Mouse (Mus musculus) heart, embryonic 10.5 days (tissue): ENCODE results near the gene C1qtnf2. TPM values are rescaled to one million over a fixed set of nuclear protein-coding genes. Genes with fewer than 3 reads are reported as not detected.
A peak's percentile ranks its signal among the peaks of the same experiment; 100 is the strongest.

Source experiments
- DNase-seq: peaks from one replicate; pipeline ENCODE4 v3.0.0-alpha.2; 2017; ENCODE audit warnings: low spot score
- H3K27ac ChIP-seq: fragments of 300-500 bp; sonication (generic); 2 replicates; pipeline ENCODE4 v1.5.1; 2016; ENCODE audit warnings: mild to moderate bottlenecking
- H3K27me3 ChIP-seq: fragments of 300-500 bp; sonication (generic); 2 replicates; pipeline ENCODE4 v1.6.1; 2016; ENCODE audit warnings: mild to moderate bottlenecking; ENCODE audit not compliant: poor library complexity, insufficient read depth, severe bottlenecking
- H3K36me3 ChIP-seq: fragments of 300-500 bp; sonication (generic); 2 replicates; pipeline ENCODE4 v1.6.1; 2016; ENCODE audit warnings: mild to moderate bottlenecking, moderate library complexity
- H3K4me1 ChIP-seq: fragments of 300-500 bp; sonication (generic); 2 replicates; pipeline ENCODE4 v1.6.1; 2016; ENCODE audit warnings: mild to moderate bottlenecking
- H3K4me3 ChIP-seq: fragments of 300-500 bp; sonication (generic); 2 replicates; pipeline ENCODE4 v1.5.1; 2016; ENCODE audit warnings: mild to moderate bottlenecking, moderate library complexity
- H3K9me3 ChIP-seq: fragments of 300-500 bp; sonication (generic); 2 replicates; pipeline ENCODE4 v1.6.1; 2016; ENCODE audit warnings: mild to moderate bottlenecking, moderate library complexity
- whole genome bisulfite sequencing: fragments of 180-500 bp; shearing (Covaris S2); methylation state at CpG from one replicate; pipeline ENCODE4 v1.1.7; 2016; 5-methylcytosine and 5-hydroxymethylcytosine counted together
- polyA plus RNA-seq: library from polyadenylated mRNA; unstranded; fragments of >200 nt; fragmentation: Nextera tagmentation; extraction: Ambion mirVana; gene quantifications from 2 replicates; pipeline ENCODE4 v1.2.1, GENCODE M21; 2016

The C1qtnf2 gene
- polyA plus RNA-seq, 1 experiment from 2014 or later = 1.9 TPM

- H3K9me3 ChIP-seq = no peaks in the 10 kb centered on the region
- H3K36me3 ChIP-seq = no peaks in the 10 kb centered on the region
- no peaks in the 10 kb centered on the region for H3K4me1 ChIP-seq
- peak; percentile 82 for DNase-seq
- no peak overlapping the region for H3K27ac ChIP-seq
- 34% methylated on average over 7 of the region's 7 CpGs for WGBS
- no peak overlapping the region for H3K4me3 ChIP-seq
- no peaks in the 10 kb centered on the region for H3K27me3 ChIP-seq
Measured at GRCm38 (mm10) chr11:43492663-43493062, 18.6 kb downstream of the C1qtnf2 start.

GRCm38 (mm10) chr11:43493815-43494409 lies 19.8 kb downstream of the C1qtnf2 start:
- no peak overlapping the region for H3K27ac ChIP-seq
- H3K4me3 ChIP-seq = no peak overlapping the region
- H3K9me3 ChIP-seq = peaks cover 3% of the 10 kb centered on the region; the same call in 1 of the 2 replicates
- peak; percentile 82 for DNase-seq
- H3K27me3 ChIP-seq = no peaks in the 10 kb centered on the region
- H3K36me3 ChIP-seq = no peaks in the 10 kb centered on the region
- H3K4me1 ChIP-seq = no peaks in the 10 kb centered on the region
- WGBS = 16% methylated on average over 6 of the region's 6 CpGs

- no peaks in the 10 kb centered on the region for H3K36me3 ChIP-seq
- H3K9me3 ChIP-seq = peaks cover 3% of the 10 kb centered on the region; the same call in 1 of the 2 replicates
- 0 out of 2 replicates have a peak overlapping the region, but pooled peaks have one; percentile 7 for H3K27ac ChIP-seq
- no peaks in the 10 kb centered on the region for H3K4me1 ChIP-seq
- H3K27me3 ChIP-seq = no peaks in the 10 kb centered on the region
- 46% methylated on average over 8 of the region's 8 CpGs for WGBS
- no peak for DNase-seq
- no peak overlapping the region for H3K4me3 ChIP-seq
Measured at GRCm38 (mm10) chr11:43495037-43495436, 21.0 kb downstream of the C1qtnf2 start.

- Histone ChIP-seq H3K36me3 (no peaks in the 10 kb centered on the region), H3K27me3 (no peaks in the 10 kb centered on the region), H3K4me3 (no peak overlapping the region), H3K4me1 (no peaks in the 10 kb centered on the region), H3K27ac (no peak overlapping the region), H3K9me3 (peaks cover 3% of the 10 kb centered on the region; the same call in 1 of the 2 replicates)
- 45% methylated on average over 3 of the region's 3 CpGs for WGBS
- no peak for DNase-seq
Measured at GRCm38 (mm10) chr11:43495532-43495931, 21.5 kb downstream of the C1qtnf2 start.

GRCm38 (mm10) chr11:43501256-43501655 lies 27.2 kb downstream of the C1qtnf2 start:
- H3K4me1 ChIP-seq = no peaks in the 10 kb centered on the region
- H3K9me3 ChIP-seq = peaks cover 3% of the 10 kb centered on the region; the same call in 1 of the 2 replicates
- DNase-seq = no peak
- no peak overlapping the region for H3K4me3 ChIP-seq
- no peaks in the 10 kb centered on the region for H3K27me3 ChIP-seq
- no peak overlapping the region for H3K27ac ChIP-seq
- WGBS = 78% methylated on average over 6 of the region's 6 CpGs
- no peaks in the 10 kb centered on the region for H3K36me3 ChIP-seq

- Histone ChIP-seq H3K27me3 (no peaks in the 10 kb centered on the region), H3K27ac (no peak overlapping the region), H3K36me3 (no peaks in the 10 kb centered on the region), H3K4me3 (no peak overlapping the region), H3K9me3 (no peaks in the 10 kb centered on the region), H3K4me1 (no peaks in the 10 kb centered on the region)
- 86% methylated on average over 7 of the region's 7 CpGs for WGBS
- no peak for DNase-seq
Measured at GRCm38 (mm10) chr11:43505188-43505587, 31.1 kb downstream of the C1qtnf2 start.

- Histone ChIP-seq H3K27me3 (no peaks in the 10 kb centered on the region), H3K4me1 (no peaks in the 10 kb centered on the region), H3K27ac (no peak overlapping the region), H3K4me3 (no peak overlapping the region), H3K9me3 (no peaks in the 10 kb centered on the region), H3K36me3 (no peaks in the 10 kb centered on the region)
- no peak for DNase-seq
- WGBS = 84% methylated on average over 6 of the region's 6 CpGs
Measured at GRCm38 (mm10) chr11:43507976-43508375, 33.9 kb downstream of the C1qtnf2 start.

GRCm38 (mm10) chr11:43509878-43510277 lies 35.8 kb downstream of the C1qtnf2 start:
- H3K4me3 ChIP-seq = no peak overlapping the region
- H3K27me3 ChIP-seq = no peaks in the 10 kb centered on the region
- H3K4me1 ChIP-seq = no peaks in the 10 kb centered on the region
- DNase-seq = no peak
- H3K27ac ChIP-seq = no peak overlapping the region
- 91% methylated on average over 5 of the region's 5 CpGs for WGBS
- no peaks in the 10 kb centered on the region for H3K36me3 ChIP-seq
- no peaks in the 10 kb centered on the region for H3K9me3 ChIP-seq

- WGBS = 65% methylated on average over 2 of the region's 2 CpGs
- H3K4me1 ChIP-seq = peaks cover 9% of the 10 kb centered on the region; the same call in 1 of the 2 replicates
- H3K36me3 ChIP-seq = no peaks in the 10 kb centered on the region
- no peak for DNase-seq
- H3K9me3 ChIP-seq = no peaks in the 10 kb centered on the region
- H3K27ac ChIP-seq = no peak overlapping the region
- no peaks in the 10 kb centered on the region for H3K27me3 ChIP-seq
- H3K4me3 ChIP-seq = no peak overlapping the region
Measured at GRCm38 (mm10) chr11:43512661-43513190, 38.6 kb downstream of the C1qtnf2 start.

GRCm38 (mm10) chr11:43516344-43517021 lies 42.4 kb downstream of the C1qtnf2 start:
- DNase-seq = peak; percentile 81
- Histone ChIP-seq H3K36me3 (no peaks in the 10 kb centered on the region), H3K27me3 (no peaks in the 10 kb centered on the region), H3K4me3 (no peak overlapping the region), H3K9me3 (no peaks in the 10 kb centered on the region), H3K4me1 (peaks cover 14% of the 10 kb centered on the region; the same call in 1 of the 2 replicates), H3K27ac (no peak overlapping the region)
- 32% methylated on average over 8 of the region's 8 CpGs for WGBS

- Histone ChIP-seq H3K36me3 (no peaks in the 10 kb centered on the region), H3K4me3 (no peak overlapping the region), H3K9me3 (no peaks in the 10 kb centered on the region), H3K27me3 (no peaks in the 10 kb centered on the region), H3K4me1 (peaks cover 14% of the 10 kb centered on the region; the same call in 1 of the 2 replicates), H3K27ac (no peak overlapping the region)
- no peak for DNase-seq
- 83% methylated on average over 11 of the region's 11 CpGs for WGBS
Measured at GRCm38 (mm10) chr11:43517641-43518040, 43.6 kb downstream of the C1qtnf2 start.

GRCm38 (mm10) chr11:43518086-43518485 lies 44.0 kb downstream of the C1qtnf2 start:
- no peak overlapping the region for H3K4me3 ChIP-seq
- H3K36me3 ChIP-seq = no peaks in the 10 kb centered on the region
- H3K27ac ChIP-seq = no peak overlapping the region
- no peaks in the 10 kb centered on the region for H3K27me3 ChIP-seq
- no peak for DNase-seq
- no peaks in the 10 kb centered on the region for H3K9me3 ChIP-seq
- peaks cover 14% of the 10 kb centered on the region; the same call in 1 of the 2 replicates for H3K4me1 ChIP-seq

- no peak for DNase-seq
- H3K4me1 ChIP-seq = peaks cover 14% of the 10 kb centered on the region; the same call in 1 of the 2 replicates
- no peaks in the 10 kb centered on the region for H3K36me3 ChIP-seq
- H3K27ac ChIP-seq = no peak overlapping the region
- no peak overlapping the region for H3K4me3 ChIP-seq
- no peaks in the 10 kb centered on the region for H3K9me3 ChIP-seq
- no peaks in the 10 kb centered on the region for H3K27me3 ChIP-seq
Measured at GRCm38 (mm10) chr11:43518821-43519220, 44.7 kb downstream of the C1qtnf2 start.
